Mouse (Mus musculus) right cerebral cortex, postnatal 14 days (tissue): ENCODE measurements around the gene Zbtb14.

ENCODE experiments used
- DNase-seq: peaks from one replicate; pipeline ENCODE4 v3.0.0; 2022

Zbtb14 gene

DNA sequence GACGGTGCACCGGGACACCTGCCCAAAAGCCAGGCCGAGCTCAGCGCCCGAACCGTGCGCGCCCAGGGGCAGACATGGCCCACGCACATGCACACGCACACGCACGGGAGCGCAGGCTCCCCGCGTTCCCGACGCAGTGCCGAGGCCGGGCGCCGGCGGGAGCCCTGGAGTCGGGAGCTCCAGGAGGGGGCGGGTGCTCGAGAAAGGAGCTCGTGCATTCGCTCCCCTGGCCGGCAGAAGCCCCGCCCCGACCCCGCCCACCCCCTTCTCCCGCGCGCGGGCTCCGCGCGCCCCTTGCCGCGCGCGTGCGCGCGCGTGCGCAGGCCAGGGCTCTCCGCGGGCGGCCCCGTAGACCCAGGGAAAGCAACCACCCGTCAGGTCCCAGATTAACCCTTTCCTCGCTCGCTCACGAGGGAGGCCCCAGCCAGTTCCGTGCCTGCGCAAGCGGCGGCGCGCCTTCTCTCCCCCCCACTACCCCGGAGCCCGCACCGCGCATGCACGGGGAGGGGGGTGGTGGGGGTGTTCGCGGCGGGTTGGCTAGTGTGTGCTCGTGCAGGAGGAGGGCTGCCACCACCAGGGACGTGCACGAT is at the start of gene Zbtb14:
Gene Zbtb14, plus strand, starts transcription at position 540 of the 590 bp plus-strand sequence.
- DNase-seq, result peak; percentile 93

DNA sequence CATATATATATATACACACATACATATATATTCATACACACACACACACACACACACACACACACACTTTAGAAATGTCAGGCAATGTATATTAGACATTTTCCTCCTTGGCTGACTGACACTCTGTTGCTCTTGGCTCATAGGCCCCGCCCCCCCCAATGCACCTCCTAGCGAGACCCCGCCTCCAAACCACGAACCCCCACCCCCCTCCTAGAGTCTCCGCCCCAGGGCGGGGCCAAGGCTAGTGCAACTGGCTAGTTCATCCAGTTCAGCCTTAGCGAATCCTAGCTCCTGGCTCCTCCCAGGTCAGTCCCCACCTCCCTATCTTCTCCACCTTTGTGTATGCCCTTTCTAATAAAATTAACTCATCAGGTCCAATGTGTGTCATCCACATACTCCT is 36.8 kb upstream of the Zbtb14 start:
- no peak for DNase-seq

DNA sequence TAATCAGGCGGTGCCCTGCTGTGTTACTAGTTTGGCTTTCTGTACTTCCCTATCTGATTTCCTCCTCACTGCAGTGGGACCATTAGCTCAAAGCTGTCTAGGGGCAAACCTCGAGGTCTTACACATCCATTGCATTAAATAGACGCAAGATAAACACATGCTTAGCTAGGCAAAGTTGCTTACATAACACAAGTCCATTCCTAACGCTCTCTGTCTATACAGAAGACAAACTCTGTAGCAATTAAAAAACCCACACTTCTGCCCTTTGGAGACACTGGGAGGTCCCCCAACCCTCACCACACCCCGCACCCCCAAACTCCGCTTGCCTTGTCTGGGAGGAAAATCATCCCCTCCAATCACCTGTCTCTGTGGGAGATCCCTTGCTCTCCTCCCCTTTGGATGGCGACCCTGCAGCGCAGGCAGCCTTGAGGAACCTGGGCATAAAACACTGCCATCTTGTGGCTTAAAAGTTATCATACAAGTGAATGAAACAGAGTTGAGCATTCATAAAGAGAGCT is 33.8 kb upstream of the Zbtb14 start:
- peak; percentile 11 for DNase-seq

DNA sequence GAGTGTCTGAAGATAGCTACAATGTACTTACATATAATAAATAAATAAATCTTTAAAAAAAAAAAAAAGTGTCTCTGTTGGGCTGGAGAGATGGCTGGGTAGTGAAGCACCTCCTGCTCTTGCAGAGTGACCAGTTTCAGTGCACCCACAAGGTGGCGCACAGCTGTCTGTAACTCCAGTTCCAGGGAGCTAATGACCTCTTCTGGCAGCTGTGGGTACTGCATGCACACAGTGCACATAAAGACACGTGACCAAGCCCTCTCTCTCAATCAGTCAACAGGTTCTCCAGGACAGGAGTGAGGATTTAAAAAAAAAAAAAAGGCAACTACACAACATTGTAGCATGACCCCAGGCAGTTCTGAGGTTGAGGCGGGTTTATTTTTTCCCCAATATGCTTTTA is 17.8 kb upstream of the Zbtb14 start:
- DNase-seq, result peak; percentile 52

DNA sequence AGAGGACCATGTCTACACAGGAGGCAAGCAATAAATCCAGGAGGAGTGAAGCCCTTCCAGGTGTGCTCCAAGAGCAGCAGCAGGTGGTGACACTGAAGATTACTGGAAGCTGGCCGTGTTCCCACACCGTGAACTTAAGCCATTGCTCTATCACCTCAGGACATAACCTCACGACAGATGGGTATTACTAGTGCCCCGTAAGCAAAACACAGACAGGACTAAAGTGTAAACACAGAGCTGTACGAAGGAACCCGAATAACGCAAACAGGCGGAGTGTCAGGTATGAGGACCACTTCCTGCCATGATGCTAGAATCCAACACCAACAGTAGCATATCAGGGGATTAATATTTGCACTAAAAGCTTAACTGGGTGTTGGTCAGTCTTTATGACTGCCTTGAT is 2.0 kb upstream of the Zbtb14 start:
- DNase-seq, result no peak

DNA sequence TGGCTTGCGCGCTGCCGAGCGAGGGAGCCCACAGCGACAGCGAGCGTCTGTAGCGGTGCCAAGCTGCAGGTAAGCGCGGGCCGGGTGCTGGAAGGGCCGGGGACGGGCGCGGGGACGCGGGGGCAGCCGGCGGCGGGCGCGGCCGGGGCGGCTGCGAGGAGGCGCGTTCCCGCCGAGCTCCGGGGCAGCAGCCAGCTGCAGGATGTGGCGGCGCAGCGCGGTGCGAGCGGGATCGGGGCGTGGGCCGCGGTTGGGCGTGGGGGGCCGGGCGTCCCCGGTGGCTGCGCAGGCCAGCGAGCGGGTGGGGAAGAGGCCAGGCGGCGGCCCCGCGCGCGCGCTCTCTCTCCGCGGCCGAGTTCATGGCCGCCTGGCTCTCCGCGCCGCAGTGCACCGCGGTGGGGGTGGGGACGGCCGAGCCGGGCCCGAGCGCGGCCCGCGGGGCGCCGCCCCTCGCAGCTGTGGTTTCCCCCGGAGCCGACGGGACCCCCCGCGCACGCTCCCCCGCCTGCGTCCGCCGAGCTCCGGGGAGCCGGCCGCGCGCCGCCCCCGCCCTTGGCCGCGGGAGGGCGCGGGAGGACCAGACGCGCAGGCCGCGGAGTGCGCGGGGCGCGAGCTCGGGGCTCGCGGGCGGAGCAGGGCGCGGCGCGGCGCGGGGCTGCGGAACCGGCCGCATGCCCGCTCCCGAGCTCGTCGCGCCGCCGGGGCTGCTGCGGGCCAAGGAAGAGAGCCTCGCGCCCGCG is 521 bp downstream of the Zbtb14 start:
- peak; percentile 75 for DNase-seq

DNA sequence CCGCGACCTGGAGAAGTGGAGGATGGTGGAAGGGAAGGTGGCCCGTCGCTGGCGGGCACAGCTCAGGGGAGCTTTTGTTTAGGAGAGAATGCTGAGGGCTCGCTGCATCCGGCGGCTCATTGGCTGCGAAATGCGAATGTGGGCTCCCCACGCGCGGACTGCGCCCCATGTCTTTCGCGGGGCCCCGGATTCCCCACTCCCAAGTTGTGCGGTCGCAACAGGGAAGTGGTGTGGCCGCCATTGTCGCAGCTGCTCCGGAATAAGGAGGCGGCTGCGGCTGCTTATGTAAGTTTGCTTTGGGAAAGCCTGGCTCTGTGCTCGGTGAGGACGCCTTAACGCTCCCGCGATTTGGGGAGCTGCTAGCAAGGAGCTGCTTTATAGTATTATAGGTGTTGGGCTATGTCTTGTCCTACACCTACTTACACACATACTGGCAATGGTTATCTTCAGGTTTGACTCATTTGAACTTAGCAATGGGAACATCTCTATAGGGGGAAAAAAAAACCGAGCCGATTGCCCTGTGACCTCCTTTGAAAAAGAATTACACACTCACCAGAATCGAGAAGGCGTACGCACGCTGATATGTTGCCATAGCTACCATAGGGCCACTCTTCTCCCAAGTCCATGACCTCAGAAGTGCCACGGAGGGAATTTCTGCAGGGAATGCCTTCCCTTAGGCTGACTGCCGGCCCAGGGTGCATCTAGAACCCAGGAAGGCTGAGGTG is 1.3 kb downstream of the Zbtb14 start:
- DNase-seq, result peak; percentile 63

DNA sequence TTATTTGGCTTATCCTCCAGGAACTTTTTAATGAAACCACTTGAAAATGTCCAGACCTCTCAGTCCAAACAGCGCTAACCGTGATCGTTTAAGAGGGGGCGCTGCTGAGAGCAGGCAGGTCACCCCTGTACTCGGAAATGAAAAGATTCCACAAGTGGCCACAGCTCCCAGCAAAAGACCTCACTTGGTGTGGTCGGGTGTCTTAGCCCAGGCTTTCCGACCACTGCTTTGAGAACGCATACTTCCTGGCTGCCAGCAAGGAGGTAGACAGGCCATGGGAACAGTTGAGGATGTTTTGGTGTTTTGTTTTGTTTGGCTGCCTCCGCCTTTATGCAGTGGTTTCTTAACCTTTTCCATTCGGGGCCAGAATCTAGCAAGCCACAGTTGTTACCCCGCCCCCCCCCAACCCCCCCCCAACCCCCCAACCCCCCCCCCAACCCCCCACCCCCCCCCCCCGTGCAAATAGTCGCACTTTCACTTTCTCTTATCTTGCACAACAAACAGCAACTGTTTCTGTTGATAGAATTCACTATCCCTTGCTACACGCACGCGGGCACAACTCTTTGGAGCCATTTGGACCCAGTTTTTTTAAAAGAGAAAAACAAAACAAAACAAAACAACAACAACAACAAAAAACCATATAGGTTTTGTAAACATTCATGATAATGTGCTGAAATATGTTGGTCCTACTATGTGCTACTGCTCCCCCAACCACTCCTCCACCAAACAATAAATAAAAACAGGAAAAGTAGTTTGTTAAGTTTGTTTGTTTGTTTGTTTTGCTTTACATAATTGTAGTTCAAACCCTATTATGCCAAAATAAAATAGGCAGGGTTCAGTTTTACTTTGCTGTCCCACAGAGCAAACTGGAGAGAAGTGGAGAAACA is 13.5 kb downstream of the Zbtb14 start:
- peak; percentile 29 for DNase-seq

DNA sequence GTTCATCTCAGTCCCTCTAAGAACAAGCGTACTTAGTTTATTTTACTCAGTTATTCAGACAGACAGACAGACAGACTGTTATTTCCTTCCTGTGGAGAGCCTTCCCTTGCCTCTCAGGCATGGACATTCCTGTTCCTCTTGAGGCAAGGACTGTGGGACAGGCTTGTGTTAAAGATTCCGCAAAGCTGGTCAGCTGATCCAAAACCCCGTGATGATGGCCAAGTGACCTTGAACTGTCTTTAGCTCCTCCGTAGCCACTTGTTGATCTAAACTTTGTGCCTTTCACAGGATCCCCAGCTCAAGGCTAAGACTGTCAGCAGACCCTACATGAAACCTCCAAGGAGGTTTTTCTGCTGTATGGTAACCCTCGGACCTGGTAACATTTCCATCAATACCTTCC is 14.3 kb downstream of the Zbtb14 start:
- no peak for DNase-seq

DNA sequence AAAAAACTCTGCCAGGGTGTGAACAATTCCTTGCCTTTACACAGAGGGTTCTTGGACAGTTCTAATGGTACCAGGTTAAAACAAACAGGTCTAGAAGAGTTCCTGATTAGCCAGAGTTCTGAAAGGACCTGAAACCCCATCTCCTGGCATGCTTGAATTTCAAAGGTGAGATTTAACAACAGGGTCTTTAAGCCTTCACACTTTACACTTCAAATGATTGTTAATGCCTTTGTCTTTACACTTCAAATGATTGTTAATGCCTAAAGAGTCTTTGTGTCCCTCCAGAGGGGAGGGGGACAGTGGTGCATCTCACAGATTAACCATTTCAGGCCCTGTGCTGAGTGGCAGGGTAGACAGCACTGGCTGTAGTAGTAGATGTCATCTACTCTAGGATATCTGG is 15.2 kb downstream of the Zbtb14 start:
- no peak for DNase-seq

DNA sequence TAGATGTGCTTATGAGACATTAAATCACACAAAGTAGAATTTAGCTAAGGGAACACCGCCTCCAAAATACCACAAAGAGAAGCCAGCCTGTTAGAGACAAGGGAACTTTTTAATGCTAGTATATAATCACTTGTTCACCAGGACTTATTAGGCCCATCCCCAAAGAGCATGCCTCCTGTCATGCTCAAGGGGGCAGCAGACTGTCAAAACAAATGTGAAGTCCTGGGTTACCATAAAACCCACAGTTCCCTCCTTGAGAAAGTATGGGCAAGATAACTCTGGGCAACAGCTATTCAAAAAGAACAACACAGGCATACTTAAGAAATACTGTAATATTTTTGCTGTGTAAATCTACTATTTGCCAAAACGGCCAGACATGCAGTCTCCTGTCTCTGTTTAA is 18.3 kb downstream of the Zbtb14 start:
- DNase-seq, result no peak

DNA sequence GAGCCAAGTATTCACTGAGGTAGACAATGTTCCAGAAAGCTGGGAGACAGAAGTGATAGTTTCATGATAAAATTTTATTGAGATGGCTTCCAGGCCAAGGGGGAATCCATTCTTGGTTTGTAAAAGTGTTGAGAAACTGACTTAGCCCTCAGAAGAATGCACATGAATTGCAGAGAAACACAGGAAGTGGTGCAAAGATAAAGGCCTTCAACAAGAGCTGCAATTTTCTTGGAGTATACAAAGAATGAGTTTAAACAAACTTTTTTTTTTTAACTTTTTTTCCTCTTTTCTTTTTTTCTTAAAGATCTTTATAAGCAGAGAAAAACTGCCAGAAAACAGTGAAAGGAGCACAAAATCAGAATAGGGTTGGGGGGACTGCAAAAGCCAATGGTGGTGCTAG is 33.3 kb downstream of the Zbtb14 start:
- no peak for DNase-seq

DNA sequence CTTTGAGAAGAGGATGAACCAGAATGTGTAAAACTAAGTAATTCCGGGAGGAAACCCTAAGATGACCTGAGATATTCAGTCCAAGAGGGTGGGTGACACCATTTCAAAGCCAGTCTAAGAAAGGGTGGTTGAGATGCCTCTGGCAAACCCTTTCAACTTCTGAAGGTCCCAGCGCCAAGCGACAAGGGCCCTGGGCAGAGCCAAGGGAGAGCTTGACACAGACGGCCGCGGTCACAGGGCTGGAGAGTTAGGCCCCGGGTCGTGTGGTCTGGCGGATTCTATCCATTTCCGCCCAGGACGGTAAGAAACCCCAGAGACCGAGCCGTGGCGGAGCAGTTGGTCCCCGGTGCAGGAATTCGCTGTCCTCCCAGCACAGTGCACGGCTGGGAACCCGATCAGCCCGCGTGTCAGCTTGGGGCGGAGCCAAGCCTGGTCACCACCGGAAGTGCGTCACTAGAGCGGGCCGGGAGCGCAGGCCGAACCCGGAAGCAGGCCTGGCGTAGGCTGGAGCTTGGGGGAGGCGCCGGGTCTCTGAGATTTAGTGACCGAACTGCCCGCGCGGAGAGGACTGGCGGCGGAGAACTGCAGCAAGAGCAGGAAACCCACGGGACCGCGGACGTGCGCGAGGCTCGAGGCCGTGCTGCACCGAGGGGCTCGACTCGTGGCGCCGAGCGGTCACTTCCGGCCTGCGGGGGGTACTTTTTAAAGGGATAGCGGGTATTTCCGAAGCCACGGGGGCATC is 34.2 kb downstream of the Zbtb14 start:
- peak; percentile 96 for DNase-seq

DNA sequence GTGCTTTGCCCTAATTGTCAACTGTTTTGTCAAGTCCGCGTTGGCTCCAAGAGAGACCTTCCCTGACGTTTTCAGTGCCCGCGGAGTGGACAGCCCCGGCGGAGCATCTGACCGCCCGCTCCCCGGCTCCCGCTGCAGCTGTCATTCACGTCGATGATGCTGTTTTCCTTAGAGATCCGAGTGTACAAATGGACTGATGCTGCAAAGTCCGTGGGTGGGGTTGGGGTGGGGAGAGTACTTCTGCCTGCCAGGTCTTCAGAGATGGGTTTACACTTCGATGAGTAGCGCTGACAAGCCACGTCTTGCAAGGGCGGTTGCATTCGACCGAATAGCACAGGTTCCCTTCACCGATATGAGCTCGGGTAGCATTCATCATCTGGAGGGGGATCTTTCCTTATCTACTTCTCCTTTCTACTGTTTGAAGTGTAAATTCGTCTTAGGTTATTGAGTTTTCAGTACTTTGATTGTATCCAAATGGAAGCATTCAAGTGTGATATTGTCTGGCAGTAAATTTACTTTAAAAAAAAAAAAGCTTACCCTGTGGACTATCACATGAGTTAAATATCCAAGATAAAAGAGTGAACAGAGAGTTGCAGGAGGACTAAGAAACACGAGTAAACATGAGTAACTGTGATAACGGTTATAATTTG is 35.0 kb downstream of the Zbtb14 start:
- no peak for DNase-seq

DNA sequence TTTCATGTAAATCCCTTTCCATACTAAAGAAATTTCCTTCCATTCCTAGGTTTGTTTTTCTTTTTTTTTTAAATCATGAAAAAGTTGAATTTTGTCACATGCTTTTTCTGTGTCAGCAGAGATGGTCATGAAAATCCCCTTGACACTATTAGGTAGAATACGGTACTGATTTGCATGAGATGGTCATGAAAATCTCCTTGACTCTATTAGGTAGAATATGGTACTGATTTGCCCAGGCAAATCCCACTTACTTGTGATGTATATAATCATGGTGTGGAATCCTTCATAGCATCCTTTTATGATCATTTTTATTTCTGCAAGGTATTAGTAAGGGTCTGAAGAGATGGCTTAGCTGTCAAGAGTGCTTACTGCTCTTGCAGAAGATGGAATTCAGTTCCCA is 38.7 kb downstream of the Zbtb14 start:
- no peak for DNase-seq

DNA sequence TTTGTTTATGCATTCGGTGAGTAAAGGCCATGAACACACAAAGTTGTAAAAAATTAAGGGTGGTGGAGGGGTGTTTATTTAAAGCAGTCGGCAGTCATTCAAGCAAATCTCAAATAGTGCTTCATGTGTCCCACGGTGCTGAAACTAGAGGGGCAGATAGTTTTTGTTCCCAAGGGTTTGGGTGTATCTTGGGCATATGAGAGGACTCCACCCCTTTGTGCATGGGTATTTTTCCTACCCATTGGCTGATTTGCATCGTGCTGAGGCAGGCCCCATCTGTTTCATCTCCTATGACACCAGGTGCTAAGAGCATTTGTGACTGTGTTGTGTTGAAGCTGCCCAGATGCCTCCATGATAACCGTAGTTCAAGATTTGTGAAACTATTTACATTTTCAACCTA is 55.0 kb downstream of the Zbtb14 start:
- no peak for DNase-seq

DNA sequence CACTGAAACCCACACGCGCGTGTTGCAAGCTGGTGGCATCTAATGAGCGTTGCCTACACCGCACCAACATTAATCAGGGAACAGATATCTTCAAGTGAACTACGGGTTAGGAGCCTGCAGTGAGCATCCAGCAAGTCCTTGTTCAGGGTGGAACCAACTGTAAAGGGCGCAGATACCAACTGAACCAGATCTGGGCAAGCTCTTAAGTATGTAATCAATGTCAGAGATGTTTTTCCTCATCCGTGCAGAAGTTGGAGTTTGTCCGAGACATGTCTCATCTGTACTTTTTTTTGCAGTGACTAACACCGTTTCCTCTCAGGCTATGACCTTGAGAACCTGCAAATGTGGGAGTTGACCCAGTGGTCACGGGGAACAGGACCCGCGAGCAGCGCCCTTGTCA is 55.6 kb downstream of the Zbtb14 start:
- DNase-seq, result no peak

DNA sequence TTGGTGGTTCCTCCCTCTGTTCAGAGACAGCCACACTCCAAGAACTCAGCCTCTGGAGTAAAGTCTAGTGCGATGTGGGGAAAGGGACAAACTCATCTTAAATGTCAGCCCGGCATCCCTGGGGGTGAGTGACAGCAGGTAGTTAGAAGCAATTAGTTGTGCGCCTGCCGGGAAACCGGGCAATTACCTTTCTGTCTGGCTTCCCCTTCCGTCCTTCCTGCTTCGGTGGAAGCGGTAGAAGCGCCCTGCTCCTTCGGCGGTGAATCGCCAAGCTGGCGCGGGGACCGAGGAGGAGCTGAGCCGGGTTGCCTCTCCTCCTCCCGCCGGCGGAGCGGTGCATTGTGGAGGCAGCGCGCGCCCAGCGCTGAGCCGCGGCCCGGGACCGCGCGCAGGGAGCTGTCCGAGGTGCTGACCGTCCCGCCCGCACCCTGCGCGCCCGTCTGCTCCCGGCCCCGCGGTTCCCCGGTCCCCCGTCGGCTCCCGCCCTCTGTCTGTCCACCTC is 56.2 kb downstream of the Zbtb14 start, which contains the start of gene Akain1:
Gene Akain1, plus strand, starts transcription at position 337 of the 502 bp plus-strand sequence.
- DNase-seq, result peak; percentile 59

DNA sequence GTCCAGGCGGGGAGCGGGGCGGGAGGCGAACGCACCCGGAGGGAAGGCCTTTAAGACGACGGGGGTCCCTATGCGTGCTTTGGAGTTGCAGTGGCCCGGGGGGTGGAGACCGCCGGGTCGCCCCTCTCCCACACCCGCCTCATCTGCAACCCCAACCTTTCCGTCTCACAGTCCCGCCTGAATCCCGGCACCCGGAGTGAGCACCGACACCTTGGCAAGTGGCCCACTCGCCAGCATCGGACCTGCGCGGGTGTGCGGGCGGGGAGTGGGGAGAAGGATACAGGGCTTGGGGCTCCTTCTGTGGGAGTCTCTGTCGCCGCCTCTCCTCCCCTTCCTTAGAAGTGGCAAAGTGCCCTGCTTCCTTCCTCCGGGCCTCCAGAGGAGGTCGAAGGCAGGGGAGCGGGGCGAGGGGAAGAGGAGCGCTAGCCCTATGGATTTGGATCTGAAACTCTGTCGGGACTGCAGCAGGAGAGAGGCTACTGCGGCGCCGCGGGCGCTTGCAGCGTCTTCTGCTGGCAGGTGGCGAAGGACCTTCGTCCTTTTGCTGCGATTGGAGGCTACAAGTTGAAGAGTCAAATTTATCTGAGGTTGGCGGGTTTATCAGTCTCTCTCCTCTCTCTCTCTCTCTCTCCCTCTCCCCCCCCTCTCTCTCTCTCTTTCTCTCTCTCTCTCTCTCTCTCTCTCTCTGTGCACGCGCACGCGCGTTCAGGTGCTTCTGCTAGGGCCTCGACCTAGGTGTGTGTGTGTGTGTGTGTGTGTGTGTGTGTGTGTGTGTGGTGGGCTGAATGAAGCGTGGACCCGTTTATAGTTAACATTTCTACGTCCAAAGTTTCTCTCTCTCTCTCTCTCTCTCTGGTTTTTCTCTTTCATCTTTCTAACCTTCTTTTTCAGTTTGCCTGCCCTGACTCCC is 57.0 kb downstream of the Zbtb14 start:
- peak; percentile 46 for DNase-seq
